Mouse (Mus musculus): ENCODE results near the gene Cachd1. TPM values are rescaled to one million over a fixed set of nuclear protein-coding genes. Genes with fewer than 3 reads are reported as not detected.

Cachd1 gene
- total RNA-seq, 2 experiments from 2014 or later = 12.7 to 13.9 TPM

DNA sequence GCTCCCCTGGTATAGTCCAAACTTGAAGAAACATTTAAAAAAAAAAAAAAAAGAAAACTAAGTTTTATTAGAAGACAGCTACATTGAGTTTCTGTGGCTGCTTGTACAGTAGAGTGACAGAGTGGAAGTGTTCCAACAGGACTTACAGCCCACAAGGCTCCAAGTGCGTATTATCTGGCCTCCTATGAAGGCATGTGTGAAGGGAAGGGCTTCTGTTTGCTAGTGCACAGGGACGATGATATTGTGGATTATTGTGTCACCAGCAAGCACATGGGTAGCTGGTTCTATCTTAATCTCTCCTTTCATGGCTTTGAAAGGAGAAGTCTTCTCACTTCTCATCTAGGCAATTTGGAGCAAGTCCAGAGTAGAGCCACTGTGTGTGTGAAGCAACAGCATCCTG is 138.6 kb downstream of the Cachd1 start:
- DNase-seq (ENCODE audit: low spot score in 2 of 2) = no peak

DNA sequence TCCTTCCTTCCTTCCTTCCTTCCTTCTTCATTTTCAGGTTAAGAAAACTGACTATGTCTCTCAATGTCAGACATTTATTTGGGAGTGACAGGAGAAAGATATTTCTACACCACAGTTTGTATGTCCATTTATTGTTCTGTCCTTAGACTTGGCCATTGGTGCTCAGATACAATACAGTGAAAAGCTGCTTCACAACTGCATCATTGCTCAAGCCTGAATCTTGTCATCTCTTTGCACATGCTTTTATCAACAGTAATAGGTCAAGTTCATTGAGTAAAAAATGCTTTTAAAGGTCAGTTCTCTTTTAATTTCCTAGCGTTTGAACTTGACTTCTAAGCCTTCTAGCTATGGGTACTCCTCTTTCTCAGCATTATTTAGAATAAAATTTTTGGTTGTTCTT is 141.0 kb downstream of the Cachd1 start:
- DNase-seq (ENCODE audit: low spot score in 2 of 2) = no peak

GRCm38 (mm10) chr4:100920413-100920812 is 143.9 kb downstream of the Cachd1 start:
- no peak for DNase-seq (ENCODE audit: low spot score in 2 of 2)

- no peak for DNase-seq (ENCODE audit: low spot score in 2 of 2)
Observed at GRCm38 (mm10) chr4:100922816-100923554, 146.5 kb downstream of the Cachd1 start.

DNA sequence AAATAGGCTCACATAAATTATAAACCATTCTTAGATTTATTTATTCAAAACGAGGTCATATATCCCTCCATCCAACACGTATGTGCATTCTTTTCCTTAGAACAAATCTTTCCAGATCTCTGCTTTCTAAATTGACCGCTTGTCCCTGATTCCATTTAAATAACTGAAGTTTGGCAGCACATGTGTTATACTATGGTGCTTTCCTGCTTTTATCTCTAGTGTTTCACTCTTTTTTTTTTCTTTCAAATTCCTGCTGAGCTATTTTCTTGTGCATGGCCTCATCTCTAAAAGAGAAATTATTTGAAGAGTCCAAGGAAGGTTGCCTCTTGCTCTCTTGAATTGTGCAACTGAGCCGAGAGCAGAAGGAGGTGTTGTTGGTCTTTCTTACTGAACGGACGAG is 147.1 kb downstream of the Cachd1 start:
- DNase-seq (ENCODE audit: low spot score in 2 of 2) = no peak

DNA sequence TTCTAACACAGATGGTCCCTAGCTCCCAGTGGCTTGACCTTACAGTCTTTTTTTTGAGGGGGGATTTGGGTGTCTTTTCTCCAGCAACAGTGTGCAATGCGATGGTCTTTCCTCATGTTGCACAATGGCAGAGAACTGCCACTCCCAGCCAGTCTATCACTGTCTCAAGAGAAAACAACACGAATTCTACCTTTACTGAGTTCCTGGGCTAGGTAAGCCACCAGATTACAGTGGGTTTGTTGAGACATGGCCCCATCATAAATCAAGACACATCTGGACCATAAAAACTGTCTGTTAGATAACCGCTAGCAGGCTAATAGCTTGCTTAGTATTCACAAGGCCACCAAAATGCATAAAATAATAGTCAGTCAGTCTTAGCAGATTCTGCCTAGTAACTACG is 147.8 kb downstream of the Cachd1 start:
- no peak for DNase-seq (ENCODE audit: low spot score in 2 of 2)

DNA sequence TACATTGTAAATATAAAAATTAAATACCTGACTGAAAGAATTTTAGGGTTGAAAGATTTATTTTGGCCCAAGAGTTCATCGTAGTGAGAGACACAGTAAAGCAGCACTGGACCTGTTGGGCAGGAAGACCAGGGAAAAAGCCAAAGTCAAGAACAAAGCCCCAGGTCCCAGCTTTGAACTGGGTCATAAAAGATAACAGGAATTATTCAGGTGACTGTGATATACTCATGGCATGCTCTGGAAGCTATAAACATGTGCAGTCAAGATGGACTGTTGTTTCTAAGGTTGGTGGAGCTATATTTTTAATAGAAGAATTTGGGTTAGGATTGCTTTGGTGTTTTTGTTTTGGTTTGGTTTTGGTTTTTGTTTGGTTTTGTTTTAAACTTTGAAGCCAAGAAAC is 148.7 kb downstream of the Cachd1 start:
- DNase-seq (ENCODE audit: low spot score in 2 of 2) = no peak

- DNase-seq (ENCODE audit: low spot score in 2 of 2) = no peak
Observed at GRCm38 (mm10) chr4:100926608-100927007, 150.1 kb downstream of the Cachd1 start.

- DNase-seq (ENCODE audit: low spot score in 2 of 2) = no peak
Observed at GRCm38 (mm10) chr4:100927059-100927458, 150.6 kb downstream of the Cachd1 start.

DNA sequence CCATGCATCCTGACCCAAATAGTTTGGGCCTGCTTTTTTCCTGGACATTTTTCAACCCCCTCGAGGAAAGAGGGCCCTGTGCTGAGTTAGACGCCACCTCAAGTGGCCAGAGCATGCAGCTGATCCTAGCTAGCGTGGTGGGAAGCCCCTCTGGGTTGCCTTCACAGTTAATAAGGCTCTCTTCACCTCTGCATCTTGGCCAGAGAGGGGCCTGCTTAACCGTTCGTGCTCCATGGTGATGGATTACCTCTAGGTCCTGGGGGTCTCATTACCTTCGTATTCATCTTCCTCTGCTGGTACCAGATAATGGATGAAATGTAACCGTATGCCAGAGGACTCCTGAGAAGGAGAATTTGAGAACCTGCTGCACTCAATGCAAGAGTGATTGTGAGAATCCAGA is 167.2 kb downstream of the Cachd1 start:
- DNase-seq (ENCODE audit: low spot score in 2 of 2) = no peak

DNA sequence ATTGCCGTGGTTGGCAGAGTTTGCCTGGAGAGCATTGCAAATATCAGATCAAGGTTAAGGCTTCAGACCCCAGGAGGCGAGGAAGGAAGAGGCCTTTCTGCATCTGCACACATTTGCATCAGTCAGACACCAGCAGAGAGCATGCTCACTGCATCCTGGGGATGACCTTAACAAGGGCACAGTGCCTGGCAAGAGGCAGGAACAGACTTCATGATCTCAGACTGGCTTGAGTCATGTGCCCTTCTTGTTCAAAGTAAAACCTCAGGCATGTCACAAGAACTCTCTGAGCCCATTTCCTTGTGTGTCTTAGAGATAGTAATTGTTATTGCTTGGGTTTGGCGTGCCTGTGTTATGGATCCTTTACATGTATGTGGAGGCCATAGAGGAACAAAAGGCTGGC is 167.8 kb downstream of the Cachd1 start:
- DNase-seq (ENCODE audit: low spot score in 2 of 2) = no peak

DNA sequence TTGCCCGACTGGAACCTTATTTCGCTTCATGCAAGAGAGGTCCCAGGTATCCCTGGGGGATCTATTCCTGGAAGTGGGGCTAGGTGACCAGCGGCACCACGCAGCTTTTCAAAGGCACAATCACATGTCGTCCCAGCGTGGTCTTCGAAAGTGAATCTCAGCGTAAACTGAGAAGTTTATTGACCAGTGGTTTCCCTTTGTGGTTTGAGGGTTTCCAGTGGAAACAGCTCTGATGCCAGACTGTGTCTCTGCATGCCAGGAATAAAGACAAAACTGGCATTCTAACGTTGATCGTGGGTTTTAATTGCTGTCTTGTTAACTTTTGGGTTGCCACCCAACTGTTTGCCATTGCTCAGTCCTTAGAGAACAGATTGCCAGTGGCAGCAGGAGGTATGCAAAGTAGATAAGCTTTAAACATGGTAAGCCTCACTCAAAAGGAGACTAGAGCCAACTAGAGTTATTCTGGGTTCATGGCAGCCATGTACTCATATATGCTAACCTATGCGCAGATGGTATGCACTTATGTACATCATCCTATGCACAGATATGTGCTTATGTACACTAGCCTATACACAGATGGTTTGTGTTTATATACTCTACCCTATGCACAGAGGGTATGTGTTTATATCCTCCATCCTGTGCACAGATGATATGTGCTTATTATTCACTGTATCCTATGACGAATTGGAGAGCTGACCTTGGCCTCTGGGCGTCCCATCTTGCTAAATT is 168.9 kb downstream of the Cachd1 start:
- DNase-seq (ENCODE audit: low spot score in 2 of 2) = no peak

DNA sequence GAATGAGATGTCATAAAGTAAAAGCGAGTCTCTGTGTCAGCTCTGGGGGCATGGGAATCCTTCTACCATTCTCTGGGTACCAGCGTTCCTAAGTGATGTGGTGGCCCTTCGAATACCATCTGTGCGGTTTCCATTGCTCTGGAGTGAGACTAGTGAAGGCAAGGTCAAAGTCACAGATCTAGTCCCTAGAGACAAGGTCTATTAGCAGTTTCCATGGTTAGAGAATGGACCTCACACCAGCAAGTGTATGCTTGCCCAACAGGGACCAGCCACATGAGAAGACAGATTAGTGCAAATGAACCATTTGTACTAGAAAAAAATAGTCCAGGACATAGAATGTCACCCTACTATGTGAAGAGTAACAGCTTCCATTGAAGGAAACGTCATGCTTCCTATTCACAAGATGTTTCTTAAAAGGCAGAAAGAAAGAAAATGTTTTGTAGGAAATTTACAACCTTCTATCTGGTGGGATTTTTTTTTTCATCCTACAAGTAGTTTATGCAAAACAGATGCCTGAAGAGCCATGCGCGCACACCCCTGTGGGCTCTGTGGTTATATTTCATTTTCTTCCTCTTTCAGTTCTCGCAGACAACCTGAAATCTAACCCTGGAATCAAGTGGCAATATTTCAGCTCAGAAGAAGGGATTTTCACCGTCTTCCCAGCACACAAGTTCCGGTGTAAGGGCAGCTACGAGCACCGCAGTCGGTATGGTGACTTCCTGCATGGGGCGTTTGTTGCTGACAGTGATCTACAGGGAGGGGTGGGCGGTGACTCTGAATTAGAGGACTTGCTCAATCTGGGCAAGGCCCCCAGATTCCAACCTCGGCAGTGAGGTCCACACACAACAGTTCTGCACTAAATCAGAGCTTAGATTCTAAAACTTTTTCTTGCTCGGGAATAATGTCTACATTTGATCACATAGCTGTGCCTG is 172.3 kb downstream of the Cachd1 start:
- DNase-seq (ENCODE audit: low spot score in 2 of 2) = no peak

DNA sequence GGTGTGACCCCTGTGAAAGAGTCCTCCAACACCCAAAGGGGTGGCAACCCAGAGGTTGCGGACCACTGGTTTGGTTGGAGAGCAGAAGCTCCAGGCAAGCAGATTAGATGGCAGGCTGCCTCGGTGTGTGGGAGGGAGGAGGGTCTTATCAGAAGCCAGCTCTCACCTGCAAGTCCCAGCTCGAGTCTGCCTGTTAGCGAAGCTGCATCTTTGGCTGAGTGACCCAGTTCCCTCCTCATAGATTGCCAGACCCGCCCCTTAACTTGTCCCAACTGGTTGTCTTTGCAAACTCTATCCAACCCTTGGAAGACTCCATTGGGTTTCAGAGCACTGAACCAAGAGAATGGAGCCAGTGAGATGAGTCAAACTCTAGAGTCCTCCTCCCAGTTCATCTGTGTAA is 173.8 kb downstream of the Cachd1 start:
- no peak for DNase-seq (ENCODE audit: low spot score in 2 of 2)

GRCm38 (mm10) chr4:100951876-100952275 is 175.4 kb downstream of the Cachd1 start:
- DNase-seq (ENCODE audit: low spot score in 2 of 2) = no peak

- no peak for DNase-seq (ENCODE audit: low spot score in 2 of 2)
Observed at GRCm38 (mm10) chr4:100963341-100963740, 186.9 kb downstream of the Cachd1 start.

DNA sequence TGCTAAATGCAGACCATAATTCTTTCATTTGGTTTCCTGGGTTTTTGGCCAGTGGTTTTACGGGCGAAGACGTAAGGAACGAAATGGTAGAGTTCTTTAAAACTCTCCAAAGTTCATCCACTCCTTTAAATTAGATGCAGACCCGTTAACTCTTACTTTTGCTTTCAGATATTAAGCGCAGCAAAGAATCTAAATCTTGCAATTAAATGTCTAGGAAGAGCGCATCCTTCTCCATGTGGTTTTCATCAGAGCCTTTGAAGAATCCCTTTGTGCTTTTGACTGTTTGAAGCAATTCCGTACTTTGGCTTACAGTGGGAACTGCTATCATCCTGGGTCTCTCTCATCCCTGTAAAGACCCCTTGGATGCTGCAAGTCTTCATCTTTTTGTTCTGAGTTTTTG is 187.3 kb downstream of the Cachd1 start:
- DNase-seq (ENCODE audit: low spot score in 2 of 2) = no peak

- no peak for DNase-seq (ENCODE audit: low spot score in 2 of 2)
Observed at GRCm38 (mm10) chr4:100967703-100968392, 191.4 kb downstream of the Cachd1 start.

DNA sequence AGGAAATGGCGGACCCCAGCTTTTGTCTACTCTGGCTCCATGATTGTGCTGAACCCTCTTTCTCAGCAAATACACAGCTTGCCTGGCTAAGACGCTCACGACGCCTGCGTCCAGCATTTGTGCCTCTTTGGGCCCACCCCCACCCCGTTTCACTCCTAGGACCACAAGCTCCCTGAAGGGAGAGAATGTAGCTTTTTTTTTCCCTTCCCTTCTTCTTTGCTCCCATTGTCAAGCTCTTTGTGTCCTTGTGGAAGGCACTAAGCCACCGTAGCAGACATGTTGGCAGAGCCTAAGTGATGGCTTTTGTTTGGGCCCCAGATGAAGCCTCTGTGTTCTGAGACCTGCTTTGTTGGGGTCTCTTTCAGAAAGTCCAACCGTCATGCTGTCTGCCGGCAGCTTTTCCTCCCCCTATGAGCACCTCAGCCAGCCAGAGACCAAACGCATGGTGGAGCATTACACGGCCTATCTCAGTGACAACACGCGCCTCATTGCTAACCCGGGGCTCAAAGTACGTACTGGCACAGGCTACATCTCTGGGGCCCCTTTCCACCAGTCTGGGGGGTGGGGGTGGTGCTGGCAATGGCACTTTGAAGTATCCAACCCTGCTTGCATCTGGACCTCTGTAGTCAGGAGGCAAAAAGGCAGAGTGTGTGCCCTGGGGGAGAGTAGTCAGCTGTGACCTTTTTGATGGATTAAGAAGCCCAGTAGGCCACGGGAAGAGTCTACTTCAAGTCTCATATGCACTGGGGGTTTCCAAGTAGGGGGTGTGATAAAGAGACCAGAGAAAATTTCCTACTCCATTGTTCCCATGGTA is 197.4 kb downstream of the Cachd1 start:
- DNase-seq (ENCODE audit: low spot score in 2 of 2) = no peak

- no peak for DNase-seq (ENCODE audit: low spot score in 2 of 2)
Observed at GRCm38 (mm10) chr4:100974455-100975035, 198.1 kb downstream of the Cachd1 start.
